Comparison of ENCODE assay signal across 21 mouse cellular contexts in genomic region chr13:73158016-73158415, GRCm38 (mm10).
A peak's percentile ranks its signal among the peaks of the same experiment; 100 is the strongest.
DNase-seq lines count a peak whose midpoint lies in the region; ATAC-seq and TF ChIP-seq lines count a peak whose summit lies in the region.
"Had no signal": no experiment of that assay in that cellular context is flagged by ENCODE, and none has a peak within 500 bp of the region (broad histone marks: within the 10 kb centered on the region; RNA-seq: fewer than 3 reads in every experiment).

No protein-coding gene starts in this region.

- peak; percentile 7; the same call in 1 of the 2 replicates for ATAC-seq in forebrain, embryonic 14.5 days
- no peak for ATAC-seq in forebrain, embryonic 11.5 days (replicated peaks; ENCODE audit: low FRiP score)
- no peak for ATAC-seq in hindbrain, postnatal 0 days
- no peak for ATAC-seq in hindbrain, embryonic 12.5 days (ENCODE audit: low FRiP score)
- no peak for ATAC-seq in midbrain, postnatal 0 days (ENCODE audit: low FRiP score)
- no peak for ATAC-seq in midbrain, embryonic 16.5 days
- ATAC-seq: CD4-positive, CD25-positive, alpha-beta regulatory T cell, adult 4 months; forebrain, embryonic 13.5 days; hindbrain, embryonic 16.5 days had no signal

- H3K27ac ChIP-seq in forebrain, embryonic 14.5 days (ENCODE audit: low read depth, low read length): no peak overlapping the region
- H3K27ac ChIP-seq in forebrain, embryonic 11.5 days (ENCODE audit: low read depth, low read length): no peak overlapping the region
- no peak overlapping the region for H3K27ac ChIP-seq in hindbrain, postnatal 0 days
- no peak overlapping the region for H3K27ac ChIP-seq in hindbrain, embryonic 12.5 days
- no peak overlapping the region for H3K27ac ChIP-seq in midbrain, postnatal 0 days (ENCODE audit: low read depth, low read length)
- H3K27ac ChIP-seq in midbrain, embryonic 16.5 days (ENCODE audit: low read length): no peak overlapping the region
- H3K27ac ChIP-seq: embryonic facial prominence, embryonic 12.5 days; forebrain, embryonic 13.5 days; heart, embryonic 13.5 days had no signal

- 63% methylated on average over 7 of the region's 7 CpGs for WGBS in forebrain, embryonic 14.5 days
- 79% methylated on average over 7 of the region's 7 CpGs for WGBS in forebrain, embryonic 11.5 days
- 67% methylated on average over 7 of the region's 7 CpGs for whole genome bisulfite sequencing in hindbrain, postnatal 0 days
- 90% methylated on average over 7 of the region's 7 CpGs for WGBS in hindbrain, embryonic 12.5 days
- WGBS in midbrain, postnatal 0 days: 87% methylated on average over 7 of the region's 7 CpGs
- 89% methylated on average over 7 of the region's 7 CpGs for WGBS in midbrain, embryonic 16.5 days

- no peaks in the 10 kb centered on the region for H3K27me3 ChIP-seq in forebrain, embryonic 14.5 days (replicated peaks; ENCODE audit: control insufficient read depth, insufficient read depth, low read length)
- H3K27me3 ChIP-seq in forebrain, embryonic 11.5 days (ENCODE audit: control insufficient read depth, insufficient read depth, low read length): no peaks in the 10 kb centered on the region
- no peaks in the 10 kb centered on the region for H3K27me3 ChIP-seq in hindbrain, postnatal 0 days (ENCODE audit: insufficient read depth, low read length)
- H3K27me3 ChIP-seq in hindbrain, embryonic 12.5 days: peaks cover 9% of the 10 kb centered on the region; the same call in 1 of the 2 replicates
- H3K27me3 ChIP-seq in midbrain, postnatal 0 days (ENCODE audit: insufficient read depth, low read length): no peaks in the 10 kb centered on the region; the same call in 1 of the 2 replicates
- 0 out of 2 replicates have a peak, but pooled peaks cover 3% of the 10 kb centered on the region for H3K27me3 ChIP-seq in midbrain, embryonic 16.5 days (ENCODE audit: control insufficient read depth, insufficient read depth, low read depth, low read length)

- TF ChIP-seq CTCF in hindbrain, postnatal 0 days (IDR thresholded peaks at IDR 0.05; ENCODE audit: low read depth): no peak
- TF ChIP-seq CTCF in midbrain, postnatal 0 days (IDR thresholded peaks at IDR 0.05): no peak

- peak; percentile 81 to 84 for DNase-seq in cerebellum, postnatal 10 days
- no peak for DNase-seq in cerebellum, adult 11-12 months
- peak; percentile 15 for DNase-seq in forebrain, embryonic 14.5 days (ENCODE audit: low spot score)
- no peak for DNase-seq in forebrain, embryonic 11.5 days (ENCODE audit: low spot score)
- peak; percentile 40 for DNase-seq in hindbrain, postnatal 0 days (ENCODE audit: low spot score)
- peak; percentile 17 for DNase-seq in midbrain, postnatal 0 days (ENCODE audit: low spot score)
- DNase-seq: adrenal gland, adult 8-10 months; adrenal gland, postnatal 36 days; B cell, adult 2 months; cerebellum, adult 8-10 months; gastrocnemius, postnatal 14 days; heart, postnatal 36 days; kidney, adult 11 months had no signal

- H3K9me3 ChIP-seq in forebrain, embryonic 14.5 days (replicated peaks; ENCODE audit: control insufficient read depth, low read length): no peaks in the 10 kb centered on the region
- no peaks in the 10 kb centered on the region for H3K9me3 ChIP-seq in forebrain, embryonic 11.5 days (ENCODE audit: control insufficient read depth, low read length)
- H3K9me3 ChIP-seq in hindbrain, postnatal 0 days (ENCODE audit: low read length): no peaks in the 10 kb centered on the region
- no peaks in the 10 kb centered on the region for H3K9me3 ChIP-seq in hindbrain, embryonic 12.5 days (replicated peaks)
- no peaks in the 10 kb centered on the region for H3K9me3 ChIP-seq in midbrain, postnatal 0 days (ENCODE audit: low read length)
- no peaks in the 10 kb centered on the region for H3K9me3 ChIP-seq in midbrain, embryonic 16.5 days (replicated peaks; ENCODE audit: control insufficient read depth, low read length, poor library complexity, severe bottlenecking)
- H3K9me3 ChIP-seq: embryonic facial prominence, embryonic 12.5 days; forebrain, embryonic 13.5 days; heart, embryonic 13.5 days had no signal

- no peak overlapping the region for H3K9ac ChIP-seq in forebrain, embryonic 14.5 days (ENCODE audit: low read length)
- H3K9ac ChIP-seq in forebrain, embryonic 11.5 days (ENCODE audit: low read length): no peak overlapping the region
- H3K9ac ChIP-seq in hindbrain, postnatal 0 days (replicated peaks; ENCODE audit: low read length): no peak overlapping the region
- no peak overlapping the region for H3K9ac ChIP-seq in hindbrain, embryonic 12.5 days
- no peak overlapping the region for H3K9ac ChIP-seq in midbrain, postnatal 0 days (replicated peaks; ENCODE audit: low read length, poor library complexity, severe bottlenecking)
- H3K9ac ChIP-seq in midbrain, embryonic 16.5 days (ENCODE audit: low read depth, low read length): no peak overlapping the region
- H3K9ac ChIP-seq: embryonic facial prominence, embryonic 12.5 days; forebrain, embryonic 13.5 days; heart, embryonic 13.5 days had no signal

- no peaks in the 10 kb centered on the region for H3K36me3 ChIP-seq in forebrain, embryonic 14.5 days (ENCODE audit: control insufficient read depth, insufficient read depth, low read length)
- H3K36me3 ChIP-seq in forebrain, embryonic 11.5 days (ENCODE audit: control insufficient read depth, insufficient read depth, low read length): no peaks in the 10 kb centered on the region
- no peaks in the 10 kb centered on the region for H3K36me3 ChIP-seq in hindbrain, postnatal 0 days (ENCODE audit: insufficient read depth, low read length)
- H3K36me3 ChIP-seq in hindbrain, embryonic 12.5 days: no peaks in the 10 kb centered on the region
- no peaks in the 10 kb centered on the region for H3K36me3 ChIP-seq in midbrain, postnatal 0 days (ENCODE audit: insufficient read depth, low read length)
- H3K36me3 ChIP-seq in midbrain, embryonic 16.5 days (ENCODE audit: control insufficient read depth, insufficient read depth, low read length): no peaks in the 10 kb centered on the region
- H3K36me3 ChIP-seq: embryonic facial prominence, embryonic 12.5 days; G1E; heart, embryonic 13.5 days had no signal

- H3K4me2 ChIP-seq in forebrain, embryonic 14.5 days (ENCODE audit: low read length): no peak overlapping the region
- no peak overlapping the region for H3K4me2 ChIP-seq in forebrain, embryonic 11.5 days (ENCODE audit: low read depth, low read length, severe bottlenecking)
- no peak overlapping the region for H3K4me2 ChIP-seq in hindbrain, postnatal 0 days (ENCODE audit: low read depth, low read length)
- H3K4me2 ChIP-seq in hindbrain, embryonic 12.5 days (replicated peaks): no peak overlapping the region
- H3K4me2 ChIP-seq in midbrain, postnatal 0 days (ENCODE audit: low read depth, low read length, poor library complexity, severe bottlenecking): no peak overlapping the region
- H3K4me2 ChIP-seq in midbrain, embryonic 16.5 days (ENCODE audit: low read length): no peak overlapping the region
- H3K4me2 ChIP-seq: embryonic facial prominence, embryonic 12.5 days; forebrain, embryonic 13.5 days; heart, embryonic 13.5 days had no signal

- no peak overlapping the region for H3K4me3 ChIP-seq in forebrain, embryonic 14.5 days (ENCODE audit: low read depth, low read length)
- no peak overlapping the region for H3K4me3 ChIP-seq in forebrain, embryonic 11.5 days (ENCODE audit: low read depth, low read length)
- no peak overlapping the region for H3K4me3 ChIP-seq in hindbrain, postnatal 0 days (ENCODE audit: low read length)
- no peak overlapping the region for H3K4me3 ChIP-seq in hindbrain, embryonic 12.5 days
- H3K4me3 ChIP-seq in midbrain, postnatal 0 days (ENCODE audit: low read depth, low read length): no peak overlapping the region
- H3K4me3 ChIP-seq in midbrain, embryonic 16.5 days (ENCODE audit: low read depth, low read length): no peak overlapping the region
- H3K4me3 ChIP-seq: embryonic facial prominence, embryonic 12.5 days; forebrain, embryonic 13.5 days; heart, embryonic 13.5 days had no signal

- peaks cover 9% of the 10 kb centered on the region; the same call in 1 of the 2 replicates for H3K4me1 ChIP-seq in forebrain, embryonic 14.5 days (ENCODE audit: control insufficient read depth, insufficient read depth, low read length)
- H3K4me1 ChIP-seq in forebrain, embryonic 11.5 days (replicated peaks; ENCODE audit: control insufficient read depth, insufficient read depth, low read length): peaks cover 5% of the 10 kb centered on the region; the same call in 1 of the 2 replicates
- H3K4me1 ChIP-seq in hindbrain, postnatal 0 days (ENCODE audit: insufficient read depth, low read length): peaks cover 7% of the 10 kb centered on the region; the same call in 1 of the 2 replicates
- H3K4me1 ChIP-seq in hindbrain, embryonic 12.5 days: peaks cover 12% of the 10 kb centered on the region
- H3K4me1 ChIP-seq in midbrain, postnatal 0 days (ENCODE audit: insufficient read depth, low read length): peaks cover 6% of the 10 kb centered on the region; the same call in 1 of the 2 replicates
- H3K4me1 ChIP-seq in midbrain, embryonic 16.5 days (ENCODE audit: control insufficient read depth, insufficient read depth, low read length): peaks cover 10% of the 10 kb centered on the region

Comparison
In these comparisons a context has a peak if more than half of its experiments do, and no peak if none do; other contexts are left out.
1. DNase-seq: peak in cerebellum, postnatal 10 days (2 of 2), forebrain, embryonic 14.5 days (single experiment), hindbrain, postnatal 0 days (single experiment) and midbrain, postnatal 0 days (single experiment); none in cerebellum, adult 11-12 months (single experiment) and forebrain, embryonic 11.5 days (single experiment).